Mouse (Mus musculus) neural tube, embryonic 13.5 days (tissue): ENCODE measurements at regions not wholly inside any gene's neighbourhood (a gene's known extent, or its start where the extent isn't known, plus 50 kb on each side); places are given as distances from the start of the nearest gene placed in this dataset.
"Not testable (repeated sequence)": the region's sequence is repeated elsewhere in the genome, so short reads cannot be mapped to it uniquely, and the experiment has no call there.

Experiments
- ATAC-seq: fragments of 200-750 bp; cut with Nextera tagmentation; 2 replicates; pipeline ENCODE4 v1.8.0; 2017; ENCODE audit warnings: low read depth, mild to moderate bottlenecking, moderate TSS enrichment, moderate library complexity
- H3K27ac ChIP-seq: fragments of 300-500 bp; sonication (generic); replicated peaks from 2 replicates; pipeline ENCODE4 v1.5.1; 2015; ENCODE audit warnings: moderate library complexity, mild to moderate bottlenecking, inconsistent platforms
- H3K27me3 ChIP-seq: fragments of 300-500 bp; sonication (generic); 2 replicates; pipeline ENCODE4 v1.6.1; 2015; ENCODE audit warnings: mild to moderate bottlenecking, inconsistent platforms
- H3K36me3 ChIP-seq: fragments of 300-500 bp; sonication (generic); 2 replicates; pipeline ENCODE4 v1.6.1; 2015; ENCODE audit warnings: mild to moderate bottlenecking, inconsistent platforms
- H3K4me1 ChIP-seq: fragments of 300-500 bp; sonication (generic); replicated peaks from 2 replicates; pipeline ENCODE4 v1.6.1; 2015; ENCODE audit warnings: inconsistent platforms
- H3K4me2 ChIP-seq: fragments of 300-500 bp; sonication (generic); 2 replicates; pipeline ENCODE4 v1.6.1; 2015; ENCODE audit warnings: inconsistent platforms, mild to moderate bottlenecking, moderate library complexity
- H3K4me3 ChIP-seq: fragments of 300-500 bp; sonication (generic); 2 replicates; pipeline ENCODE4 v1.5.1; 2015; ENCODE audit warnings: mild to moderate bottlenecking, inconsistent platforms
- H3K9ac ChIP-seq: fragments of 300-500 bp; sonication (generic); 2 replicates; pipeline ENCODE4 v1.6.1; 2015; ENCODE audit warnings: moderate library complexity, mild to moderate bottlenecking, inconsistent platforms
- H3K9me3 ChIP-seq: fragments of 300-500 bp; sonication (generic); 2 replicates; pipeline ENCODE4 v1.6.1; 2016; ENCODE audit warnings: inconsistent platforms
- WGBS: fragments of 180-500 bp; shearing (Covaris S2); methylation state at CpG from one replicate; pipeline ENCODE4 v1.1.7; 2015; 5-methylcytosine and 5-hydroxymethylcytosine counted together

DNA sequence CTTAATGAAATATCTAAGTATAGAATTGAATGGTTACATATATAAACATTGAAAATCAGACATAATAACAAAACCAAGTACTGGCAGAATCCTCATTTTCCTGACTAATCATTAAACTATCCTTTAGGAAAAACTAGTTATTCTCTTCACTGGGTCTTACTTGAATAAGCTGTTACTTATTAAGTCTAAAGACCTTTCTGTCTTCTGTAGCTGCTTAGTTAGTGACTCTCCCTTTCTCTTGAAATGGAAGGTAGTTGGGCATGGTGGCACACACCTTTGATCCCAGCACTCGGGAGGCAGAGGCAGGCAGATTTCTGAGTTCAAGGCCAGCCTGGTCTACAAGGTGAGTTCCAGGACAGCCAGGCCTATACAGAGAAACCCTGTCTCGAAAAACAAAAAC, 135.9 kb upstream of the Abcb5 start:
- not testable (repeated sequence) for H3K4me1 ChIP-seq, H3K27me3 ChIP-seq, H3K4me3 ChIP-seq, H3K9ac ChIP-seq, H3K4me2 ChIP-seq, ATAC-seq, H3K36me3 ChIP-seq, H3K27ac ChIP-seq, H3K9me3 ChIP-seq
- WGBS = 83% methylated on average over 2 of the region's 2 CpGs

DNA sequence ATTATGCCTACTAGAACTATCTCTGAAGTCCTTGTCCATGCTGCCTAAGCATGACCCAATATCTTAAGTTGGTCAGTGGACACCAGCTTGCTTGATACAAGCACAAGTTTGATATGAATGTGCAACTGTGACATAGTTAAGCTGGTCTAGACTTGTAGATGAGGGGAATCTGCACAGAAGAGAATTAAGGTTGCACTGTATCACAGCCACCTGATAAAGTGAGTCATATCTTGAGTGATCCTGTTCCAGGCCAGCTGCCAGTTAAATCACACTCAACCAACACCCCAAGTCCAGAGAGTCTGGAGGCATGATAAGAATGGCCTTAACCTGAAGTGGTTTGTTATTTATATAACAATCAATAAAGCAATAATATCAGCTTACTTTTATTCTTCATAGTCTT, 133.5 kb upstream of the Abcb5 start:
- Histone ChIP-seq H3K4me2 (no peak overlapping the region), H3K27me3 (no peaks in the 10 kb centered on the region), H3K4me3 (no peak overlapping the region), H3K36me3 (no peaks in the 10 kb centered on the region), H3K9me3 (no peaks in the 10 kb centered on the region), H3K9ac (no peak overlapping the region), H3K4me1 (no peaks in the 10 kb centered on the region), H3K27ac (no peak overlapping the region)
- no peak for ATAC-seq

DNA sequence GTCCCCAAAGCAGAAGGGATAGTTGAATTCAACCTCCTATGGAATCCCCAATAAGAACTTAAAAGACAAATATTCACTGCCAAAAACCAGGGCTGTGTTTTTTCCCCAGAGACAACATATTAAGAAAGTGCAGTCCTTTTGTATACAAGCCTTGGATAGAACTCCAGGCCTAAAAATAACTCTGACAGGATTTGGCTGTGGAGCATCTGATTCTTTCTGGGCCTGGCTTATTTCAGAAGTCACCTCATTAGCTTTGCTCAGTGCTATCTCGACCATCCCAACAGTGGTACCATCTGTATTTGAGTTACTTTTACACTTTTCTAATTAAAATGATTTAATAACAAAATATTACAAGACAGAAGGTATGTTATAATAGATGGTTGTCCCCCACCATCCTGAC, 131.6 kb upstream of the Abcb5 start:
- Histone ChIP-seq H3K27ac (no peak overlapping the region), H3K4me1 (no peaks in the 10 kb centered on the region), H3K9me3 (no peaks in the 10 kb centered on the region), H3K4me2 (no peak overlapping the region), H3K27me3 (no peaks in the 10 kb centered on the region), H3K9ac (no peak overlapping the region), H3K36me3 (no peaks in the 10 kb centered on the region), H3K4me3 (no peak overlapping the region)
- WGBS = 45% methylated on average over 1 of the region's 1 CpGs
- ATAC-seq = no peak

DNA sequence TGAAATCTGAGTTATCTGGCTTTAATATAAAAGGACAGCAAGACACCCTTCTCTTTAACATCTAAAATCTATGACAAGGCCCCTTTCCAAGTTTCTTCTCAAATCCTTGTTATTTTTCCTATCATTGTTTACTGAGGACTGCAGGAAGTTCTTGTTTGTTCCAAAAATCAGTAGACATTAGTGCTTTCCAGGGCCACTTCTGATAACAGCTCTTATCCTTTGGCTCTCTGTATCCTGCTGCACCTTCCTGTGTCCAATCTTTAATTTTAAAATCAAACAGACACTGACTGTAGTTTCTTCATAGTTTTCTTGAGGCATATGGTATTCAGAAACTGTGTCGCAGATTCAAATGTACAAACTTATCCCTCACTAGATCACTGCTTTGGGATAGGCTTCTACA, 128.1 kb upstream of the Abcb5 start:
- H3K36me3 ChIP-seq = no peaks in the 10 kb centered on the region
- 100% methylated on average over 1 of the region's 1 CpGs for WGBS

DNA sequence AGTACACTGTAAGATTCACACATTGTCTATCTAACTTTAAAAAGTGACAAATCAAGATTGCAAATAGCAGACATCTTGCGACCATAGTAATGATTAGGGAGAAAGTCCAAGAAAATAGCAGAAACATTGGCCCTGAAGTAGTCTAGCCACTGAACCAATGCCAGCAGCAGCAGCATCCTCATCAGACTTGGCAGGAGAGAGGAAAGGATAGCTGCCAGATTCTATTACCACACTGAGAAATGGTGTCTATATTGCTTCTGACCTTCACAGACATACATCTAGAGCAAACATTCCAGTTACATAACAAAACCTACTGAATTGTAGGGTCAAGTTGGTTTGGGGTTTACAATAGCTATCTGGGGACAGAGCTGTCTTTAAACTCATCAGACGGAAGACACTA, 127.2 kb upstream of the Abcb5 start:
- H3K27me3 ChIP-seq = no peaks in the 10 kb centered on the region
- no peak for ATAC-seq
- H3K27ac ChIP-seq = no peak overlapping the region
- H3K4me1 ChIP-seq = no peaks in the 10 kb centered on the region
- no peaks in the 10 kb centered on the region for H3K9me3 ChIP-seq
- 98% methylated on average over 2 of the region's 2 CpGs for WGBS
- H3K4me3 ChIP-seq = no peak overlapping the region
- no peak overlapping the region for H3K4me2 ChIP-seq
- H3K9ac ChIP-seq = no peak overlapping the region
- H3K36me3 ChIP-seq = no peaks in the 10 kb centered on the region

More for the DNA sequence above, 128.1 kb upstream of the Abcb5 start:
- Histone ChIP-seq H3K4me1 (no peaks in the 10 kb centered on the region), H3K9ac (no peak overlapping the region), H3K9me3 (no peaks in the 10 kb centered on the region), H3K27ac (no peak overlapping the region), H3K27me3 (no peaks in the 10 kb centered on the region), H3K4me2 (no peak overlapping the region), H3K4me3 (no peak overlapping the region)
- no peak for ATAC-seq

DNA sequence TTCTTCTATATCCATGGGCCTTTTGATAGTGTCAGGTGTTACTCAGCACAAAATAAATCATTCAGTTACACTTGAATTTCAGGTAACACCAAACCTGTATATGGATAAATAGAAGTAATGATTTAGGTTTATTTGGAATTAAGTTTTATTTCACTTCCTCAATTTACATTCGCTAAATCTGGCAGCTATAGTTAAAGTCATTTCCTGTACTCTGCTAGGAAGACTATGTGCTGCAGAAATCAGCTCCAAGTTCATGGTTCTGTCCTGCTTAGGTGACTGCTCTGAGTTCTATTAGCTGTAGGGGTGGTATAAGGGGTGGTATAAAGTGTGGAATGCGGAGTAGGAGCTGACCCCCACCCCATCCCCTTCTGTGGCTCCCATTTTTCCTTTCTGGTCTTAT, 123.1 kb upstream of the Abcb5 start:
- ATAC-seq = no peak
- 95% methylated on average over 2 of the region's 2 CpGs for WGBS
- no peaks in the 10 kb centered on the region for H3K4me1 ChIP-seq
- H3K4me3 ChIP-seq = no peak overlapping the region
- no peak overlapping the region for H3K27ac ChIP-seq
- H3K4me2 ChIP-seq = no peak overlapping the region
- H3K9me3 ChIP-seq = no peaks in the 10 kb centered on the region
- no peak overlapping the region for H3K9ac ChIP-seq
- no peaks in the 10 kb centered on the region for H3K27me3 ChIP-seq
- H3K36me3 ChIP-seq = no peaks in the 10 kb centered on the region

DNA sequence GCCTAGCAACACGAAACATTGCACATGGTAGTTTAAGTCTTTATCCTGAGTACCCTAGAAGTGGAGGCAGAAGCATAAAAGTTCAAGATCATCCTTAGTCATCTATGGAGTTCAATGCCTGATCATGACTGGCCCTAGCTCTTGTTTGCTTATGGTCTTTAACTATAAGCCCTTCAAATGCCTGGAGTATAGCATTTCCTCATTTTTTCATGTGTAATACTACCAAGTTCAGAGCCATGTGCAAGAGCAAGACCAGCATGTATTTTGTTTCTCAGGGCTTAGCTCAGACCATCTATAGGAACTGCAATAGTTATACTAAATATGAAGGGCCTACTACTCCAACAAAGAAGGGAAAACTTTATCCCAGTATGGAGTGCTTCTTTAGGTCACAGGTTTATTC, 122.4 kb upstream of the Abcb5 start:
- Histone ChIP-seq H3K36me3 (no peaks in the 10 kb centered on the region), H3K4me2 (no peak overlapping the region), H3K4me3 (no peak overlapping the region), H3K27me3 (no peaks in the 10 kb centered on the region), H3K27ac (no peak overlapping the region), H3K4me1 (no peaks in the 10 kb centered on the region), H3K9ac (no peak overlapping the region), H3K9me3 (no peaks in the 10 kb centered on the region)
- WGBS = 89% methylated on average over 1 of the region's 1 CpGs
- no peak for ATAC-seq

DNA sequence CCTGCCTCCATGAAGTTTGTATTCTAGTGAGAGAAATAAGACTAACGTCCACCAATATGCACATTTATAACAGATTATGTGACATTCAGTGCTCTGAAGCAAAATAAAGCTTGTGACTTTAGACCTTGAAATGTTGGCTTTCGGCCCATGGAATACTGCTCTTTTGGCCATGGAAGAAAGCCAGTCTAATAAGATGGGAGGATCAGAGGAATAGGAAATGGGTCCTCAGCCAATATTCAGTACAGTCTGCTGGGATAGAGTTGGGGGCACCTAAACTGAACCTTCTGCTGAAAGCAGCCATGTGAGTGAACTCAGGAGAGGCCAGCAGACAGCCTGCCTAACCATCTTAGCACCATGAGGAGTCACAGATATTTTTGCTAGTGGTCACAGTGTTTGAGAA, 118.6 kb upstream of the Abcb5 start:
- H3K9ac ChIP-seq = no peak overlapping the region
- no peak for ATAC-seq
- no peak overlapping the region for H3K4me3 ChIP-seq
- H3K27ac ChIP-seq = no peak overlapping the region
- H3K4me2 ChIP-seq = no peak overlapping the region
- no peaks in the 10 kb centered on the region for H3K36me3 ChIP-seq
- H3K27me3 ChIP-seq = no peaks in the 10 kb centered on the region
- 92% methylated on average over 2 of the region's 2 CpGs for WGBS
- no peaks in the 10 kb centered on the region for H3K9me3 ChIP-seq
- H3K4me1 ChIP-seq = no peaks in the 10 kb centered on the region

DNA sequence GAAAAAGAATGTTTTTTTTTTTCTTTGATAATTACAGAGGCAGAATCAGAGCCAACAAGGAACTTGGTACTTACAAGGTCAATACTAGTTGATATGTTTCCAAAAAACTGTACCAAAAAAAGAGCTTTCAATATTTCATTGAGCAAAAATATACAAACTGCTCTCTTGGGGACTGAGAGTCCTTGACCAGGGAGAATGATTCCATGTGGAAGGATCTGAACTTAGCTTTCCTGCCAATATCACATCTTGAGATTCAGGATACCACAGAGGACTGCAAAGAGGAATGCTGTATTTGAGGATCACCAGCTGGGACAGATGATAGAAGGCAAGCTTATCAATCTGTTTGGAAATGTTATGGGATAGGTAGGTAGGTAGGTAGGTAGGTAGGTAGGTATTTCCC, 116.6 kb upstream of the Abcb5 start:
- Histone ChIP-seq H3K9me3 (no peaks in the 10 kb centered on the region), H3K4me3 (no peak overlapping the region), H3K36me3 (no peaks in the 10 kb centered on the region), H3K4me1 (no peaks in the 10 kb centered on the region), H3K27me3 (no peaks in the 10 kb centered on the region), H3K4me2 (no peak overlapping the region), H3K9ac (no peak overlapping the region), H3K27ac (no peak overlapping the region)
- ATAC-seq = no peak

DNA sequence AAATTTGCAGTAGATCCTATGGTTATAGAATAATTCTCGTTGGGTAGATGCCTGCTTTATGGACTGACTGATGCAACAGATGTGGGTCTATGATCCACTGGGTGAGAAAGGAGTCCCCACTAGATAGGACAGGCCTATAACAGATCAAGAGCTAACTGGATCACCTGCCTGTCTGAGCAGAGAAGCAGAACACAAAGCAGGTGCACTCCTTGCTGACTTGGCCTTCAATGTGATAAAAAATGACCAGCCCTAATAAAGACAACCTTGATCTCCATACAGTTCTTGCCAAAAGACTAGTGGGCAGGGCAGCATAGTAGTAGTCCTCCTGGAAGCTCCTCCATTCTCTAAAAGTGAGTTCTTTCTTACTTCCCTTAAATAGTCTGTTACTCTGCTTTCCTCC, 109.6 kb upstream of the Abcb5 start:
- no peaks in the 10 kb centered on the region for H3K9me3 ChIP-seq
- H3K27ac ChIP-seq = no peak overlapping the region
- H3K27me3 ChIP-seq = no peaks in the 10 kb centered on the region
- no peak for ATAC-seq
- WGBS = 55% methylated on average over 1 of the region's 1 CpGs
- H3K9ac ChIP-seq = no peak overlapping the region
- H3K4me1 ChIP-seq = peaks cover 7% of the 10 kb centered on the region; the same call in 1 of the 2 replicates
- no peak overlapping the region for H3K4me2 ChIP-seq
- H3K36me3 ChIP-seq = no peaks in the 10 kb centered on the region
- no peak overlapping the region for H3K4me3 ChIP-seq

DNA sequence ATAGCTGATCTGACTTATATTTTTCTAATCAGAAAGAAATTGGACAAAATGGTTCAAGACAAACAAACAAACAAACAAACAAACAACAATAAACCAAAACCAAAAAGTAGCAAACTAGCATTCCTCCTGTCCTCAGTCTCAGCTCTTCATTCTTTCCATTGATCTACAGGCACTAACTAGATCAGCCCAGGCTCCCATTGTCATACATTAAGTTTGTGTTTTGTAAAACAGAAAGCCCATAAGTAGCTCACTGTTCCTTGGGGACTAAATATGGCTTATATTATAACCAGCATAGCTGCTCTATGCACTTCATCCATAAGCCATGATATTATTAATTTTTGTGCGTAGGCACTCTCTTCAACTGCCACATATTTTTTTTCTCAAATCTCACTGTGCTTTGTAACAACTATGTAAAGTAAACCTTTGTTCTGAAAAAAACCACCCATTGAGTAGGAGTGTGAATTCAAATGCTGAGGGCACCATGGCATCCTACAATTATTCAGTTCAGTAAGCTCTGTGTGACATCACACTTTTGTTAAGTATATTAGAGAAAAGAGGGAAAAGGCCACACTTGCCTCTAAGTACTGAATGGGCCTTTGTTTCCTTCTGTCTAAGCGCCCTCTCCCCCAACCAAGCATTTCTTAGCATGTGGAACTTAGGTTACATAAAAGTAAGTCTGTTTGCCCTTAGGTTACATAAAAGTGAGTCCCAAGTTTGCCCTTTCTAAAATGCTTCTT, 108.7 kb upstream of the Abcb5 start:
- WGBS = 18% methylated on average over 2 of the region's 2 CpGs
- no peak overlapping the region for H3K9ac ChIP-seq
- ATAC-seq = peak; percentile 59

DNA sequence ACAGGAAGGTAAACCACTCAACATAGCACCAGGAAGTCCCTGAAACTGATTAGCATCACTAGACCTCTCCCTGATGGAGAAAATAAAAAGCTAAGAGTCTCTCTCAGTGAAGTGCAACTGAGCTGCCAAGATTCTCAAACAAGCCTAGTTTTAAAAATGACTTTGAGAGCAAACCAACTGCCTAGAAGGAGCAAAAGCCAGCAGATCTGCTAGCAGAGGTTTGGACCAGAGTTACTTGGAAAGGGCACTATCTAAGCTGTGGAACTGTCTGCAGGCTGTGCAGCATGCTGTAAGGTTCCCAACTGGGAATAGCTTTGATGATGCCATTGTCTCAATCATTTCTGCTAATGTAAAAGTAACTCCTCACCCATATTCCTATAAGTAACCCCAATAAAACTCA, 107.9 kb upstream of the Abcb5 start:
- Histone ChIP-seq H3K9ac (no peak overlapping the region), H3K27me3 (no peaks in the 10 kb centered on the region), H3K36me3 (no peaks in the 10 kb centered on the region), H3K9me3 (no peaks in the 10 kb centered on the region), H3K4me2 (no peak overlapping the region), H3K4me3 (no peak overlapping the region), H3K27ac (no peak overlapping the region), H3K4me1 (peaks cover 7% of the 10 kb centered on the region; the same call in 1 of the 2 replicates)
- ATAC-seq = no peak

More for the DNA sequence above, 108.7 kb upstream of the Abcb5 start:
- H3K4me3 ChIP-seq = no peak overlapping the region
- H3K36me3 ChIP-seq = no peaks in the 10 kb centered on the region
- H3K4me2 ChIP-seq = no peak overlapping the region
- H3K27ac ChIP-seq = no peak overlapping the region
- H3K4me1 ChIP-seq = peaks cover 7% of the 10 kb centered on the region; the same call in 1 of the 2 replicates
- H3K9me3 ChIP-seq = no peaks in the 10 kb centered on the region
- H3K27me3 ChIP-seq = no peaks in the 10 kb centered on the region

DNA sequence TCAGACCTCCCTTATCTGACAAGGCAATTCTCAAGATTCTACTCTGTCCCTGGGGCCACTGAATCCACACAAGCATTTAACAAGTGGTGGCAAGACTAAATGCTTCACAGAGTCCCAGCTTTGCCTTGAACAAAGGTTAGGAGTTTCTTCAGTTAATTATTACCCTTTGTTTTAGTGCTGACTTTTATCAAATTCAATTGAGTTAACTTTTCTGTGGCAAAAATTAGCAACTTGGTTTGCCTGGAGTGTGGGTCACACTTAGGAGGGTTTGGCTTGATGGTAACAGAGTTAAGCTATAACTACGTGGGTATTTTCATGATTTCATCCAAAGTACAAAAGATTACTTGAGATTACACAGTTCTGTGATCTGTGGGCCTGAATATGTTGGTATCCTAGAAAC, 104.7 kb upstream of the Abcb5 start:
- peaks cover 7% of the 10 kb centered on the region; the same call in 1 of the 2 replicates for H3K4me1 ChIP-seq
- no peak overlapping the region for H3K9ac ChIP-seq
- WGBS = 80% methylated on average over 1 of the region's 1 CpGs
- no peak overlapping the region for H3K4me2 ChIP-seq
- H3K9me3 ChIP-seq = no peaks in the 10 kb centered on the region
- no peak for ATAC-seq
- no peaks in the 10 kb centered on the region for H3K36me3 ChIP-seq
- H3K27me3 ChIP-seq = no peaks in the 10 kb centered on the region
- no peak overlapping the region for H3K27ac ChIP-seq
- H3K4me3 ChIP-seq = no peak overlapping the region
